Mouse (Mus musculus): ENCODE data around the gene Zfp385a.

DNA sequence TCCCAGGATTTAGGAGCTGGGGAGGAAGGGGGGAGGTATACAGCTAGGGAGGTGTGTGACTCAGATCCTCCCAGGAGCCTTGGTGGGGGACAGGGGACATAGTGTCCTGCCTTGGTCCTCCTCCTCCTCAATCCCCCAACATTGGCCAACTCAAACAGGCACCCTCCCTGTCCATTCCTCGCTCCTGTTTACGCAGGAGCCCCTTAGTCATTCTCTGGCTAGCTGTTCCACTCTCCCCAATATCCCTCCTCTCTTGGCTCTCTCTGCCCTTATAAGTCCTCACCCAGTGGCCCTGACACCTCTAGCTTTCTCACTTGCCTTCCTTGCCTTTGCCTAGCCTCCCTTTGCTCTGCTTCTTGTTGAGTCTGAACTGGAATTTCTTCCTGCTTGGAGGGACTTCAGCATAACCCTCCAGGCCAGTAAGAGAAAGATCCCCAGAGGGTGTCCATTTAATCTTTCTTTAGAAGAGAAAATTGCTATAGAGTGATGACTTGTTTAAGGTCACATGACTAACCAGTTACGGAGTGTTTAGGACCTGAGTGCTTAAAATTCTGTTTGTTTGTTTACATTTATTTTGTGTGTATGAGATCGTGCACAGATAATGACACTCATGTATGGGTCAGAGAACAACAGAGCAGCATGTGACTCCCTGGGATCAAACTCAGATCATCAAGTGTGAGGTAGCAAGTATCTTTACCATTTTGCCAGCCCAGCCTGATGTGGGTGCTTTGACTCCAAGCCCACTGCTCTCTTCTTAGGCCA lies 28.5 kb upstream of the Zfp385a start:
- TF ChIP-seq USF1 (IDR thresholded peaks at IDR 0.05; ENCODE audit: low read depth, low read length), result no peak
- TF ChIP-seq POLR2A (IDR thresholded peaks at IDR 0.05; ENCODE audit: low read depth, low read length), result no peak
- no peak for TF ChIP-seq MYC (IDR thresholded peaks at IDR 0.05; ENCODE audit: low read depth, low read length)
- TF ChIP-seq CTCF (conservative IDR thresholded peaks at IDR 0.05 in 1 of 2, IDR thresholded peaks at IDR 0.05 in 1 of 2; ENCODE audit: low read depth in 2 of 2, low read length in 2 of 2), result no peak
- no peak for TF ChIP-seq KAT2A (IDR thresholded peaks at IDR 0.05; ENCODE audit: insufficient replicate concordance, low read length)
- no peak for TF ChIP-seq MAX (IDR thresholded peaks at IDR 0.05; ENCODE audit: low read length)
- no peak for TF ChIP-seq SIN3A (IDR thresholded peaks at IDR 0.05; ENCODE audit: low read length)
- no peak for TF ChIP-seq NELFE (IDR thresholded peaks at IDR 0.05; ENCODE audit: low read depth, low read length)
- no peak for TF ChIP-seq CHD2 (IDR thresholded peaks at IDR 0.05; ENCODE audit: low read length)
- TF ChIP-seq MAZ (IDR thresholded peaks at IDR 0.05; ENCODE audit: low read depth, low read length), result no peak

Data from CH12.LX (cell line).